Mouse (Mus musculus) neural tube, embryonic 13.5 days (tissue): ENCODE measurements around the gene Mxi1. TPM values are rescaled to one million over a fixed set of nuclear protein-coding genes. Genes with fewer than 3 reads are reported as not detected.

Experiments used
- ATAC-seq: fragments of 200-750 bp; cut with Nextera tagmentation; 2 replicates; pipeline ENCODE4 v1.8.0; 2017; ENCODE audit warnings: low read depth, mild to moderate bottlenecking, moderate TSS enrichment, moderate library complexity
- H3K27ac ChIP-seq: fragments of 300-500 bp; sonication (generic); replicated peaks from 2 replicates; pipeline ENCODE4 v1.5.1; 2015; ENCODE audit warnings: moderate library complexity, mild to moderate bottlenecking, inconsistent platforms
- H3K27me3 ChIP-seq: fragments of 300-500 bp; sonication (generic); 2 replicates; pipeline ENCODE4 v1.6.1; 2015; ENCODE audit warnings: mild to moderate bottlenecking, inconsistent platforms
- H3K36me3 ChIP-seq: fragments of 300-500 bp; sonication (generic); 2 replicates; pipeline ENCODE4 v1.6.1; 2015; ENCODE audit warnings: mild to moderate bottlenecking, inconsistent platforms
- H3K4me1 ChIP-seq: fragments of 300-500 bp; sonication (generic); replicated peaks from 2 replicates; pipeline ENCODE4 v1.6.1; 2015; ENCODE audit warnings: inconsistent platforms
- H3K4me2 ChIP-seq: fragments of 300-500 bp; sonication (generic); 2 replicates; pipeline ENCODE4 v1.6.1; 2015; ENCODE audit warnings: inconsistent platforms, mild to moderate bottlenecking, moderate library complexity
- H3K4me3 ChIP-seq: fragments of 300-500 bp; sonication (generic); 2 replicates; pipeline ENCODE4 v1.5.1; 2015; ENCODE audit warnings: mild to moderate bottlenecking, inconsistent platforms
- H3K9ac ChIP-seq: fragments of 300-500 bp; sonication (generic); 2 replicates; pipeline ENCODE4 v1.6.1; 2015; ENCODE audit warnings: moderate library complexity, mild to moderate bottlenecking, inconsistent platforms
- H3K9me3 ChIP-seq: fragments of 300-500 bp; sonication (generic); 2 replicates; pipeline ENCODE4 v1.6.1; 2016; ENCODE audit warnings: inconsistent platforms
- WGBS: fragments of 180-500 bp; shearing (Covaris S2); methylation state at CpG from one replicate; pipeline ENCODE4 v1.1.7; 2015; 5-methylcytosine and 5-hydroxymethylcytosine counted together
- polyA plus RNA-seq: library from polyadenylated mRNA; unstranded; fragments of >200 nt; fragmentation: Nextera tagmentation; extraction: Ambion mirVana; gene quantifications from 2 replicates; pipeline ENCODE4 v1.2.1, GENCODE M21; 2015

The Mxi1 gene
- polyA plus RNA-seq, 1 experiment from 2014 or later, result 59.8 TPM

GRCm38 (mm10) chr19:53412149-53412848 is 102.0 kb downstream of the Mxi1 start:
- H3K9ac ChIP-seq, result no peak overlapping the region
- H3K27ac ChIP-seq, result peak overlapping the region; percentile 43
- no peaks in the 10 kb centered on the region for H3K27me3 ChIP-seq
- 7% methylated on average over 6 of the region's 6 CpGs for WGBS
- no peaks in the 10 kb centered on the region for H3K9me3 ChIP-seq
- no peak overlapping the region for H3K4me2 ChIP-seq
- no peaks in the 10 kb centered on the region for H3K36me3 ChIP-seq
- peaks cover 16% of the 10 kb centered on the region for H3K4me1 ChIP-seq
- no peak for ATAC-seq
- H3K4me3 ChIP-seq, result no peak overlapping the region

GRCm38 (mm10) chr19:53413617-53414380 is 103.5 kb downstream of the Mxi1 start:
- no peak overlapping the region for H3K4me2 ChIP-seq
- H3K9ac ChIP-seq, result no peak overlapping the region
- H3K27me3 ChIP-seq, result no peaks in the 10 kb centered on the region
- ATAC-seq, result no peak
- no peak overlapping the region for H3K27ac ChIP-seq
- 80% methylated on average over 15 of the region's 15 CpGs for WGBS
- peaks cover 16% of the 10 kb centered on the region for H3K4me1 ChIP-seq
- no peaks in the 10 kb centered on the region for H3K36me3 ChIP-seq
- no peaks in the 10 kb centered on the region for H3K9me3 ChIP-seq
- no peak overlapping the region for H3K4me3 ChIP-seq

- peaks cover 16% of the 10 kb centered on the region for H3K4me1 ChIP-seq
- no peak overlapping the region for H3K9ac ChIP-seq
- 89% methylated on average over 11 of the region's 11 CpGs for WGBS
- no peaks in the 10 kb centered on the region for H3K9me3 ChIP-seq
- no peaks in the 10 kb centered on the region for H3K27me3 ChIP-seq
- H3K27ac ChIP-seq, result no peak overlapping the region
- ATAC-seq, result no peak
- no peak overlapping the region for H3K4me3 ChIP-seq
- H3K4me2 ChIP-seq, result no peak overlapping the region
- no peaks in the 10 kb centered on the region for H3K36me3 ChIP-seq
Observed at GRCm38 (mm10) chr19:53414650-53415049, 104.3 kb downstream of the Mxi1 start.

GRCm38 (mm10) chr19:53415198-53415597 is 104.9 kb downstream of the Mxi1 start:
- 88% methylated on average over 17 of the region's 17 CpGs for WGBS
- Histone ChIP-seq H3K4me2 (no peak overlapping the region), H3K9ac (no peak overlapping the region), H3K27ac (no peak overlapping the region), H3K27me3 (no peaks in the 10 kb centered on the region), H3K4me3 (no peak overlapping the region), H3K36me3 (no peaks in the 10 kb centered on the region), H3K4me1 (peaks cover 16% of the 10 kb centered on the region), H3K9me3 (no peaks in the 10 kb centered on the region)
- ATAC-seq, result no peak

- no peak overlapping the region for H3K4me2 ChIP-seq
- H3K27me3 ChIP-seq, result peaks cover 15% of the 10 kb centered on the region
- no peak for ATAC-seq
- H3K36me3 ChIP-seq, result no peaks in the 10 kb centered on the region
- H3K9ac ChIP-seq, result no peak overlapping the region
- WGBS, result 49% methylated on average over 5 of the region's 5 CpGs
- H3K27ac ChIP-seq, result no peak overlapping the region
- no peak overlapping the region for H3K4me3 ChIP-seq
- no peaks in the 10 kb centered on the region for H3K9me3 ChIP-seq
- H3K4me1 ChIP-seq, result peaks cover 10% of the 10 kb centered on the region
Observed at GRCm38 (mm10) chr19:53419834-53420233, 109.5 kb downstream of the Mxi1 start.

- ATAC-seq, result peak; percentile 93
- Histone ChIP-seq H3K27ac (peak overlapping the region; percentile 35), H3K36me3 (no peaks in the 10 kb centered on the region), H3K9me3 (no peaks in the 10 kb centered on the region), H3K4me2 (peak overlapping the region; percentile 83), H3K27me3 (peaks cover 15% of the 10 kb centered on the region), H3K9ac (peak overlapping the region; percentile 65), H3K4me3 (peak overlapping the region; percentile 45), H3K4me1 (peaks cover 10% of the 10 kb centered on the region)
- WGBS, result under 1% methylated on average over 19 of the region's 19 CpGs
Observed at GRCm38 (mm10) chr19:53420924-53421582, 110.7 kb downstream of the Mxi1 start.

GRCm38 (mm10) chr19:53421583-53422188 is 111.4 kb downstream of the Mxi1 start:
- Histone ChIP-seq H3K27me3 (peaks cover 15% of the 10 kb centered on the region), H3K9me3 (no peaks in the 10 kb centered on the region), H3K4me2 (peak overlapping the region; percentile 83), H3K9ac (peak overlapping the region; percentile 65; the same call in 1 of the 2 replicates), H3K4me3 (peak overlapping the region; percentile 45), H3K27ac (no peak overlapping the region), H3K4me1 (peaks cover 10% of the 10 kb centered on the region), H3K36me3 (no peaks in the 10 kb centered on the region)
- 0 out of 2 replicates have a peak, but pooled peaks have one; percentile 20 for ATAC-seq
- WGBS, result 0% methylated on average over 6 of the region's 6 CpGs

GRCm38 (mm10) chr19:53422358-53423308 is 112.3 kb downstream of the Mxi1 start:
- Histone ChIP-seq H3K4me1 (peaks cover 11% of the 10 kb centered on the region), H3K36me3 (no peaks in the 10 kb centered on the region), H3K9ac (no peak overlapping the region), H3K27ac (no peak overlapping the region), H3K27me3 (peaks cover 15% of the 10 kb centered on the region), H3K4me2 (no peak overlapping the region), H3K4me3 (no peak overlapping the region), H3K9me3 (no peaks in the 10 kb centered on the region)
- no peak for ATAC-seq
- 64% methylated on average over 18 of the region's 18 CpGs for WGBS

GRCm38 (mm10) chr19:53423341-53423753 is 113.0 kb downstream of the Mxi1 start:
- peaks cover 15% of the 10 kb centered on the region for H3K27me3 ChIP-seq
- WGBS, result 15% methylated on average over 19 of the region's 19 CpGs
- no peak overlapping the region for H3K9ac ChIP-seq
- ATAC-seq, result no peak
- H3K36me3 ChIP-seq, result no peaks in the 10 kb centered on the region
- no peaks in the 10 kb centered on the region for H3K9me3 ChIP-seq
- H3K4me2 ChIP-seq, result no peak overlapping the region
- H3K4me1 ChIP-seq, result peaks cover 13% of the 10 kb centered on the region
- H3K4me3 ChIP-seq, result no peak overlapping the region
- H3K27ac ChIP-seq, result no peak overlapping the region

GRCm38 (mm10) chr19:53423816-53424465 is 113.6 kb downstream of the Mxi1 start:
- no peak for ATAC-seq
- Histone ChIP-seq H3K27me3 (peaks cover 15% of the 10 kb centered on the region), H3K36me3 (no peaks in the 10 kb centered on the region), H3K27ac (no peak overlapping the region), H3K4me1 (peaks cover 13% of the 10 kb centered on the region), H3K9me3 (no peaks in the 10 kb centered on the region), H3K4me2 (no peak overlapping the region), H3K9ac (no peak overlapping the region), H3K4me3 (no peak overlapping the region)
- WGBS, result 55% methylated on average over 17 of the region's 17 CpGs

GRCm38 (mm10) chr19:53424629-53425028 is 114.3 kb downstream of the Mxi1 start:
- H3K27ac ChIP-seq, result no peak overlapping the region
- H3K9ac ChIP-seq, result no peak overlapping the region
- no peak overlapping the region for H3K4me3 ChIP-seq
- peaks cover 14% of the 10 kb centered on the region for H3K4me1 ChIP-seq
- no peaks in the 10 kb centered on the region for H3K9me3 ChIP-seq
- 62% methylated on average over 18 of the region's 18 CpGs for WGBS
- peaks cover 15% of the 10 kb centered on the region for H3K27me3 ChIP-seq
- no peak overlapping the region for H3K4me2 ChIP-seq
- no peaks in the 10 kb centered on the region for H3K36me3 ChIP-seq
- ATAC-seq, result no peak
